Mouse (Mus musculus): Measurements from ENCODE around the gene Mcu. TPM values are rescaled to one million over a fixed set of nuclear protein-coding genes. Genes with fewer than 3 reads are reported as not detected.

The Mcu gene
- polyA plus RNA-seq, 2 experiments = 3.5 to 7.9 TPM

DNA sequence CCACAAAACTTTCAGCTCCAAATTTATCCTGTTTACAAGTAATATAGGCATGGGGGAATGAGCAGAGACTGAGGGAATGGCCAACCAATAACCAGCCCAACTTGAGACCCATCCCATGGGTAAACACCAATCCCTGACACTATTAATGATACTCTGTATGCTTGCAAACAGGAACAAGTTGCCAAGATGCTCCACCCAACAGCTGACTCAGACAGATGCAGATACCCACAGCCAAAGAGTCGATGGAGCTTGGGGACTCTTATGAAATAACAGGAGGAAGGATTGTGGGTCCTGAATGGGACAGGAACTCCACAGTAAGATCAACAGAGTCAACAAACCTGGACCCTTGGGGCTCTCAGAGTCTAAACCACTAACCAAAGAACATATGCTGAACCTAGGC lies 127.1 kb downstream of the Mcu start:
- H3K27ac ChIP-seq = no peak overlapping the region
- H3K4me3 ChIP-seq (ENCODE audit: insufficient read depth in 1 of 2, low read depth in 2 of 2, low read length in 2 of 2) = no peak overlapping the region
- no peaks in the 10 kb centered on the region for H3K9me3 ChIP-seq (ENCODE audit: control insufficient read depth, low read length)
- no peak for DNase-seq (ENCODE audit: low read depth in 3 of 3, low spot score in 3 of 3)
- no peaks in the 10 kb centered on the region for H3K36me3 ChIP-seq (replicated peaks; ENCODE audit: control insufficient read depth, insufficient read depth, low read depth)
- no peaks in the 10 kb centered on the region for H3K4me1 ChIP-seq (replicated peaks; ENCODE audit: control insufficient read depth in 2 of 2, insufficient read depth in 2 of 2, low read length in 1 of 2)
- TF ChIP-seq EP300 (IDR thresholded peaks at IDR 0.05; ENCODE audit: low read depth) (no peak), CTCF (IDR thresholded peaks at IDR 0.05; ENCODE audit: low read depth) (no peak)
- H3K27me3 ChIP-seq (ENCODE audit: control insufficient read depth, insufficient read depth, low read length) = no peaks in the 10 kb centered on the region
- ATAC-seq (ENCODE audit: insufficient read depth) = no peak
- WGBS (ENCODE audit: insufficient replicate concordance) = 70% methylated on average over 1 of the region's 1 CpGs
- no peak overlapping the region for H3K9ac ChIP-seq (replicated peaks)
- no peak overlapping the region for H3K4me2 ChIP-seq (ENCODE audit: low read depth)

DNA sequence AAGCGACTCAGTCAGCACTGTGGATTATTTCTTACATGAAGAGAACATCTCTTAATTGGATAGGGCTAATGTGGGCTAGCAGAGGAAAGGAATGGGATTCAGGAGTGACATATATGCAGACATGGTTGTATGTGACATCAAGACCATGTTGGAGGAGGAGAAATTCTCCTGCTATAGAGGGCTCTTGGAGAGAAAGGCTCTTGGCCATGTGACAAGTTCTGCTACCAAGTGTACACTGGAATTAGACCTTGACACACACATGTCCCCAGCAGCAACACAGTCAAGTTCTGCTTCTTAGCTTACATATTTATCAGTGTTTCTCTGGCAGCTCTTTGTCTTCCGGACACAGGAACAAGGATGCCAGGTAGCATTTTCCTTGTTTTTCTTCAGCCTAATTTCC lies 129.1 kb downstream of the Mcu start:
- H3K4me1 ChIP-seq (replicated peaks; ENCODE audit: control insufficient read depth in 2 of 2, insufficient read depth in 2 of 2, low read length in 1 of 2) = no peaks in the 10 kb centered on the region
- H3K4me2 ChIP-seq (ENCODE audit: low read depth) = no peak overlapping the region
- 70% methylated on average over 2 of the region's 2 CpGs for WGBS (ENCODE audit: insufficient replicate concordance)
- H3K36me3 ChIP-seq (replicated peaks; ENCODE audit: control insufficient read depth, insufficient read depth, low read depth) = no peaks in the 10 kb centered on the region
- no peaks in the 10 kb centered on the region for H3K9me3 ChIP-seq (ENCODE audit: control insufficient read depth, low read length)
- H3K4me3 ChIP-seq (ENCODE audit: insufficient read depth in 1 of 2, low read depth in 2 of 2, low read length in 2 of 2) = no peak overlapping the region
- no peak for TF ChIP-seq CTCF (IDR thresholded peaks at IDR 0.05; ENCODE audit: low read depth)
- ATAC-seq (ENCODE audit: insufficient read depth) = no peak
- H3K27me3 ChIP-seq (ENCODE audit: control insufficient read depth, insufficient read depth, low read length) = no peaks in the 10 kb centered on the region
- DNase-seq (ENCODE audit: low read depth in 3 of 3, low spot score in 3 of 3) = no peak
- no peak overlapping the region for H3K27ac ChIP-seq
- H3K9ac ChIP-seq (replicated peaks) = no peak overlapping the region

GRCm38 (mm10) chr10:59484318-59484717 lies 132.2 kb downstream of the Mcu start:
- Histone ChIP-seq H3K4me2 (ENCODE audit: low read depth) (no peak overlapping the region), H3K27ac (no peak overlapping the region), H3K4me3 (ENCODE audit: insufficient read depth in 1 of 2, low read depth in 2 of 2, low read length in 2 of 2) (no peak overlapping the region), H3K36me3 (replicated peaks; ENCODE audit: control insufficient read depth, insufficient read depth, low read depth) (no peaks in the 10 kb centered on the region), H3K27me3 (ENCODE audit: control insufficient read depth, insufficient read depth, low read length) (no peaks in the 10 kb centered on the region), H3K9me3 (ENCODE audit: control insufficient read depth, low read length) (no peaks in the 10 kb centered on the region), H3K4me1 (replicated peaks; ENCODE audit: control insufficient read depth in 2 of 2, insufficient read depth in 2 of 2, low read length in 1 of 2) (no peaks in the 10 kb centered on the region), H3K9ac (replicated peaks) (no peak overlapping the region)
- DNase-seq (ENCODE audit: low read depth in 3 of 3, low spot score in 3 of 3) (no peak), ATAC-seq (ENCODE audit: insufficient read depth) (no peak)
- no peak for TF ChIP-seq CTCF (IDR thresholded peaks at IDR 0.05; ENCODE audit: low read depth)
- no peak for TF ChIP-seq EP300 (IDR thresholded peaks at IDR 0.05; ENCODE audit: low read depth)
- WGBS (ENCODE audit: insufficient replicate concordance) = 78% methylated on average over 6 of the region's 6 CpGs

DNA sequence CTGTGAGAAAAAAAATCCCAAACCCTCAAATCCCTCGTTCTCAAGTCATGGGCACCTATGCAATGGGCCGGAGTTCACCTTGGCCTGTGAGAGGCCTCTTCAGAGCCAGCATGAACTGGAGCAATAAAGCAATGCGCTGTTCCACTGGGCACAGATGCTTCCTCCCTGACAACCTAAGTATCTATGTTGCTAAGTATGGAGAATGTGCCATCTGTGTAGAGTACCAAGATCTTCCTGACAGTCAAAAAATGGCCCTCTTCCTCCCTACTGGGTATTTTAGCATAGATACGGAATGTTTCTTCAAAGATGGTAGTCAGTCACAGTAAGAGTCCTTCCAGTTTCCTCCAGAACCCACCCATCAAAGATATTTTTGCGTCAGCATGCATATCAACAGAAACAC lies 135.1 kb downstream of the Mcu start:
- TF ChIP-seq EP300 (IDR thresholded peaks at IDR 0.05; ENCODE audit: low read depth) (no peak), CTCF (IDR thresholded peaks at IDR 0.05; ENCODE audit: low read depth) (no peak)
- Histone ChIP-seq H3K27ac (no peak overlapping the region), H3K27me3 (ENCODE audit: control insufficient read depth, insufficient read depth, low read length) (no peaks in the 10 kb centered on the region), H3K36me3 (replicated peaks; ENCODE audit: control insufficient read depth, insufficient read depth, low read depth) (no peaks in the 10 kb centered on the region), H3K4me3 (ENCODE audit: insufficient read depth in 1 of 2, low read depth in 2 of 2, low read length in 2 of 2) (no peak overlapping the region), H3K9ac (replicated peaks) (no peak overlapping the region), H3K4me2 (ENCODE audit: low read depth) (no peak overlapping the region), H3K4me1 (replicated peaks; ENCODE audit: control insufficient read depth in 2 of 2, insufficient read depth in 2 of 2, low read length in 1 of 2) (no peaks in the 10 kb centered on the region), H3K9me3 (ENCODE audit: control insufficient read depth, low read length) (no peaks in the 10 kb centered on the region)
- 71% methylated on average over 5 of the region's 5 CpGs for WGBS (ENCODE audit: insufficient replicate concordance)
- DNase-seq (ENCODE audit: low read depth in 3 of 3, low spot score in 3 of 3) (no peak), ATAC-seq (ENCODE audit: insufficient read depth) (no peak)

DNA sequence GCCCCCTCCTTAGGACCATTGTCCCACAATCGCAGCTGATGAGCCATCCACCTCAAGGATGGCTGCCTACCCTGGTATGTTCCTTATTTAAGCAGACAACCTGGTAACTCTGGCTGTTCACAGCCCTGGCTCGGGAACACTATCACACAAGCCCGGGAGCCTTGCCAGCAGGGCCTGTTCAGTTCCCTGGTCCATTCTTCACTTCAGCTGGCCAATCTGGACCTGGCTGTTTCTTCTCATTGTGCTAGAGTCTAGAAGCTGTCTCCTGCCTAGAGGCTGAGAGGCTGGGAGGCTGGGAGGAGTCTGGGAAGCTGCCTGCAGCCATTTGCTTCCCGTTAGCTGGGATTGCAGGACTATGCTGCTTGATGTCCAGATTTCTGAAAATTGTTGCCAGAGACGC lies 146.0 kb downstream of the Mcu start:
- H3K9ac ChIP-seq (replicated peaks) = no peak overlapping the region
- H3K4me3 ChIP-seq (ENCODE audit: insufficient read depth in 1 of 2, low read depth in 2 of 2, low read length in 2 of 2) = no peak overlapping the region
- no peaks in the 10 kb centered on the region for H3K36me3 ChIP-seq (replicated peaks; ENCODE audit: control insufficient read depth, insufficient read depth, low read depth)
- no peaks in the 10 kb centered on the region for H3K27me3 ChIP-seq (ENCODE audit: control insufficient read depth, insufficient read depth, low read length)
- TF ChIP-seq EP300 (IDR thresholded peaks at IDR 0.05; ENCODE audit: low read depth) = no peak
- no peak for TF ChIP-seq CTCF (IDR thresholded peaks at IDR 0.05; ENCODE audit: low read depth)
- no peaks in the 10 kb centered on the region for H3K9me3 ChIP-seq (ENCODE audit: control insufficient read depth, low read length)
- no peak overlapping the region for H3K27ac ChIP-seq
- ATAC-seq (ENCODE audit: insufficient read depth) (no peak), DNase-seq (ENCODE audit: low read depth in 3 of 3, low spot score in 3 of 3) (no peak)
- no peaks in the 10 kb centered on the region for H3K4me1 ChIP-seq (replicated peaks; ENCODE audit: control insufficient read depth in 2 of 2, insufficient read depth in 2 of 2, low read length in 1 of 2)
- H3K4me2 ChIP-seq (ENCODE audit: low read depth) = no peak overlapping the region
- 71% methylated on average over 5 of the region's 5 CpGs for WGBS (ENCODE audit: insufficient replicate concordance)

- Histone ChIP-seq H3K36me3 (replicated peaks; ENCODE audit: control insufficient read depth, insufficient read depth, low read depth) (no peaks in the 10 kb centered on the region), H3K4me2 (ENCODE audit: low read depth) (no peak overlapping the region), H3K9me3 (ENCODE audit: control insufficient read depth, low read length) (no peaks in the 10 kb centered on the region), H3K27me3 (ENCODE audit: control insufficient read depth, insufficient read depth, low read length) (no peaks in the 10 kb centered on the region), H3K27ac (no peak overlapping the region), H3K4me1 (replicated peaks; ENCODE audit: control insufficient read depth in 2 of 2, insufficient read depth in 2 of 2, low read length in 1 of 2) (no peaks in the 10 kb centered on the region), H3K9ac (replicated peaks) (no peak overlapping the region), H3K4me3 (ENCODE audit: insufficient read depth in 1 of 2, low read depth in 2 of 2, low read length in 2 of 2) (no peak overlapping the region)
- DNase-seq (ENCODE audit: low read depth in 3 of 3, low spot score in 3 of 3) = no peak
- WGBS (ENCODE audit: insufficient replicate concordance) = 76% methylated on average over 12 of the region's 12 CpGs
- TF ChIP-seq CTCF (IDR thresholded peaks at IDR 0.05; ENCODE audit: low read depth) (no peak), EP300 (IDR thresholded peaks at IDR 0.05; ENCODE audit: low read depth) (no peak)
- no peak for ATAC-seq (ENCODE audit: insufficient read depth)
Measured at GRCm38 (mm10) chr10:59467297-59467696, 149.2 kb downstream of the Mcu start.

All from liver, embryonic 14.5 days (tissue).